Mouse (Mus musculus) naive thymus-derived CD4-positive, alpha-beta T cell, adult 2 months (primary cell): ENCODE results near the gene Zfp276.
"Not testable (repeated sequence)": the region's sequence is repeated elsewhere in the genome, so short reads cannot be mapped to it uniquely, and the experiment has no call there.

Experiments
- DNase-seq: peaks from one replicate; pipeline ENCODE4 v3.0.0-alpha.2; 2011; ENCODE audit warnings: low read depth

The Zfp276 gene

DNA sequence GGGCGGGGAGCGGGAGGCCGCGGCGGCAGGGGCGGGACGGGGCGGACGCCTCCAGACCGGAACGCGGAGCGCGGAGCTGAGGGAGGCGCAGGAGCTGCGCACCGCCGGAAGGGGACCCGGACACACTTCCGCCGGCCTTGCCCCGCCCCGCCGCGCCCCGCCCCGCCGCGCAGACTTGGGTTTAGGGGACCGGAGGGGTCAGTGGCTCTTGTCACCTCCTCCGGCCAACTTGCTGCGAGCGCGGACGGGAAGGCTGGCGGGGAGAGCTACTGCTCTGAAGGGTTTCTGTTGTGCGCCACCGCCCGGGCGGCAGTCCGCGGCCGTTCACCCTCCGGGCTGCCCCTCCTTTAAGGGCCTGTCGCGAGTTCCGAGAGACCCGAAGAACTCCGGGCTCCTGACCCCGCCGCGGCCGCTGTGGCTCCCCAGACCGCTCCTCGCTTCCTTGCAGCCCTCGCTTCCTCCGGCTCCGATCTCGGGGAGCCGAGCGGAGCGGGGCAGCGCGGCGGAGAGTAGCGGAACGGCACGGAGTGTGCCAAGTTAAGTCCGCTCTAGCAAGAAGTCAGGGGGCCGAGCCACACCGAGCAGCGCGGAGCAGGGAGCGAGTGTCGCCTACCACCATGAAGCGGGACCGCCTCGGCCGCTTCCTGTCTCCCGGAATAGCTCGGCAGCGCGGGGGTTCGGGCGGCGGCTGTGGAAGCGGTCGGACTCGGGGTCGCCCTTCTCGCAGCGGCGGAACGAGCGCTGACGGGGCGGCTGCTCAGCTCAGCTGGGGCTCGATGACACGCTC, at the start of gene Zfp276, which contains the start of gene Vps9d1:
TSS of gene Zfp276 (plus strand) at position 97 of the 787 bp plus-strand sequence.
TSS of gene Vps9d1 (minus strand) at position 250 of the 787 bp plus-strand sequence.
- peak; percentile 87 for DNase-seq

DNA sequence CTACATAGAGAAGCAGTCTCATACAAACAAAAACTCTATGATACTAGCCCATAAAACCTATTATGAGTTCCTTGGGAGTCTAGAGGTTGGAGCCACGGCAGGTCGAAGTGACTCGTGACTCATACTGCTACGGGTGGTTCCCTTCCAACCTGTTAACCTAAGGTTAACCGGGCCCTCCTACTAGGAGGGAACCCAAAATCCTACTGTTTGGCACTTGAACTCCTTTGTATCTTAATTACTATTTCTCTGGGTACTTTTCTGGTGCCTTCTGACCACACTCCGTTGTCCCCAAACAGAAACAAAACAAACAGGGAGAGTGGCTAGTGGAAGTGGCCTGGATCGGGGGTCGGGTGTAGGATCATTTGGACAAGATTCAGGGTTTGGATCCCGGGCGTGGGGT, 42.1 kb upstream of the Zfp276 start:
- peak; percentile 29 for DNase-seq

DNA sequence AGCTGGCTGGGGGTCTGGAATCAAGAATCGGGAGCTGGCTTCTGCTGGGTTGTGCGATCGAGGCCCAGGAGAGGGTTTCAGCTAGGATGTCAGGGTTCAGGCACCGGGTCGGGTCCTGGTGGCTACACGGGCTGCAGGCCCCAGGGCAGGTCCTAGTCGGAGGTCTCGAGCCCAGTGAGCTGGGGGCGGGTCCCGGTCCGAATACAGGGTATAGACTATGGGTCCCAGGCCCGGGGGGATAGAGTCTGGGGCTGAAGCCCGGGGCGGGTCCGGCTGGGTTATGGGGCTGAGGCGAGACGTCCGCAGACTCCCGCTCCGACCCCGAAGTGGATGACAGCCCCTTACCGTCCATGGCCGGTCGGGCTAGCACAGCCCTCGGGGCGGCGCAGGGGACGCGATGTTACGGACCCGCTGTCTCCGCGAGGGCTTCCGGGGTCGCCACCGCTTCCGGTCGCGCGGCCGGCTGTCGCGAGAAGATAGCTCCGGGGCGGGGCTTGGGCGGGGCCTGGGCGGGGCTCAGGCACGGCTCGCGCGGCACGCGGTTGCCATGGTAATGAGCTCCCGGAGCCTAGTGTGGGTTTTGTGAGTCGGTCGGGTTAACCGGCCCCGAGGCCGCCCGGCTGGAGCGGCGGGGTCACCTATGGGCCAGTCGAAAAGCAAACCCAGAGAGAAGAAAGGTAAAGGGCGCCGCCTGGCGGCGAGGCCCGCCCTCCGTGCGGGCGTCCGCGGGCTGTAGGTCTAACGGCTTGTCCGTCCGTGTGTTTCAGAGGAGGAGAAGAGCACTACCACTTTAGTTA, 41.5 kb upstream of the Zfp276 start, which contains the start of the genes Chmp1a and Spata33:
TSS of gene Chmp1a (minus strand) at position 443 of the 797 bp plus-strand sequence.
TSS of gene Spata33 (plus strand) at position 512 of the 797 bp plus-strand sequence.
- DNase-seq, result peak; percentile 94

DNA sequence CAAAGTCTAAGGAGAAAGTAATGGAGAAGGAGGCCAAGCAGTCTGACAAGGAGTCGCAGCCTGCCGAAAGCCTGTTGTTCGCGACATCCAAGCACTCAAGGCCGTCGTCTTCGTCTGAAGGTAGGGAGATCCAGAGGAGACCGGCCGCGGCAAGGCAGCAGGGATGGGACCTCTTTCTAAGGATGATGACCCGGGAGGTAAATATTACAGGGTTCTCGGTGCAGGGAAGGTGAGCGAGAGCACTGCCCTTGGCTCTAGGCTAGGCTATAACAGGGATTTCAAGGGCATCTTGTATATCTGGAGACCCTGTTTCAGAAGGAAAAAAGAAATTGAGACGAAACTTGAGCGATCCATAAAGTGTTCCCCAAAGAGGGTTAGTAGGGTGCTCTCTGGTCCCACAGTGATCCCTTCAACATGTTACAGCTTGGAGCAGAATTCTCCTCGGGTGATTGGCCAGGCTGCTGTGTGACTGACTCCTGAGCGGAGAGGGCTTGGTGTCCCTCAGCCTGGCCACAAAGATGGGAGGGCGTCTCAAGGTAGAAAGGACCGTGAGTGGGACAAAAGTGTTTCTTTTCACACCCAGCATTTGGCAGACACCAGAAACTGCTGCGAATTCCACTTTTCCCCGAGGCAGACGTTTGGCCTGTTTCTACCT, 40.8 kb upstream of the Zfp276 start:
- no peak for DNase-seq

DNA sequence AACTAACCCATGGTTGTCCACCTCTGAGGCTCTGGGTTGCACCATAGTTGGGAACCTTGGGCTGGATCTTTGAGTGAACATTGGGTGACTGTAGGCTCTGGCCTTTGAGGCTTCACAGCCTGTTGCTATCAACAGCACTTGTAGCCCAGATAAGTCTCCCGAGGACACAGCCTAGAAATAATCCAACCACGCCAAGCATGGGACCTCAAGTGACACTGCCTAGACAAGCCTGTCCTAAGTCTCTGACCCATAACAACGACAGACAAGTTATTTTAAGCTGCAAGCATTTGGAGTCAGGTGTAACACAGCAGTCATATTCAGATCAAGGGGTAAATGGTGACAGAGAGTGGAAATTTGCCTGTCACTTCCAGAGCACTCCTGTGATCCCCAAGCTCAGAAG, 38.6 kb upstream of the Zfp276 start:
- DNase-seq, result no peak

DNA sequence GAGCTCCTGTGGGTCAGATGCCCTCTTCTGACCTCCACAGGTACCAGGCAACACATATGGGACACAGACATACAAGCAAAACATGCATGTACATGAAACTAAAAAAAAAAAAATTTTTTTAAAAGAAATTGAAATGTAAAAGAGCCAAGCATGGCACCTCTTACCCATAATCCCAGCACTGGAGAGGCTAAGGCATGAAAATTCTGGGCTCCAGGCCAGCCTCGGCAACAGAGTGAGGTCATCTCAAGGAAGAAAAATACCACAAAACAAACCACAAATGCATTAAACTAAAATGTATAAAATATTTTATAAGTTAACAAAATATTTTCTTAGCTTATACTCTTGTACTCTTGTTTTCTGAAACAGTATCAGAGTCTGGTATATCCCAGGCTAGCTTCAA, 33.1 kb upstream of the Zfp276 start:
- no peak for DNase-seq

DNA sequence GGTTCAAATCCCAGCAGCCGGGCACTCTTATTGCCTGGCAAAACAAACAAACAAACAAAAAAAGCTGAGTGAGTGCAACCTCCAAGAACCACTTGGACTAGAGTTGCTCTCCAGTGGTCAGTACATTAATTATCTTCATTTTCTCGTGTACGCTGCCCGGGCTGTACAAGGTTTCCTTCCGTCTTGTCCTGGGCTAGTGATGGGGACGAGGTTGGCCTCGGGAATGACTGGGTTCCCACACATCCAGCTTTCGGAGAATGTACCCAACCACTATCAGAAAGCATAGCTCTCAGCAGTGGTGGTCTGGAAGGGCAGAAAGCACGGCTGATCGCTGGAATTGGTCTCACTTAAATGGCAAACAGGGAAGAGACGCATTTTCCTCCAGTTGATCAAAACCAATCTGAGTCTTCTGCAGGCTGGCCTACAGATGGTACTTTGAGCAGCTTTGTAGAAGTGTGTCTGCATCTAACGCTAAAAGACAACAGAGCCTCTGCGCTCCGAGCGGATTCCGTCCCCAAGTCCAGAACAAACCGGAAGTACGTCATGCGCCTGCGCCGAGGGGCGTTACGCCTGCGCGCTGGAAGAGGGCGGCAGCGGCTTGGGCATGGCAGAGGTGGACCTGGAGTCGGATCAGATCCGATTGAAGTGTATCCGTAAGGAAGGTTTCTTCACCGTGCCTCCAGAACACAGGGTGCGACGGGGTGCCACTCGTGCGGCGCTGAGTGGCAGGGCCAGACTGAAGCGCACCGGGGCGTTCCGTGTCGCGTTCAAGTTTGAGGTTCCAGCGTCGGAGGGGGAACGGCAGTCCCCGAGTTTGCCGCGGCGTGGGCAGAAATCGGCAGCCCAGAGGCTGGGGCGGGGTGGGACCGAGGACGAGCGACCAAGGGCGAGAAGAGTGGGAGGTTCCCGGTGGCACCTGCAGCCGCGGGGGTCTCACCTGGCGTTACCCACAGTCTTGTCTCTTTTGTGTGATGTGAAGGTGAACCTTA, 29.4 kb upstream of the Zfp276 start, which contains the start of gene Cdk10:
TSS of gene Cdk10 (plus strand) at position 565 of the 989 bp plus-strand sequence.
- DNase-seq, result peak; percentile 93

DNA sequence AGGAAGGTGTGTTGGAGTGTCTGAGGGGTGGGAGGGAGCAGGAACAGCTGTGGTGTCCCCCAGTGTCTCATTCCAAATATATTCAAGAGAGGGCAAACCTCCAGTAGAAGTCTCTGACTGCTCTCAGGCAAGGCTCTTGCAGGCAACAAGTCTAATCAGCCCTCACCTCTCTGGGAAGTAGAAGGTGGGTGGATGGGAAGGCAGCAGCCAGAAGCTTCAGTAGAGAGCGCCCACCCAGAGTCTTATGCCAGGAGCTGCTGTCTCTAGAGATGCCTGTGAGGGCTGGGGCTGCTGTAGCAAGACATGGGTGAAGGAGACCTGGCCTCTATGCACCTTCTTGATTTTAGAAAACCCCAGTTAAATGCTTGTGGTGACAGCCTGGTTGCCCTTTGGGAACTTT, 25.6 kb upstream of the Zfp276 start:
- no peak for DNase-seq

DNA sequence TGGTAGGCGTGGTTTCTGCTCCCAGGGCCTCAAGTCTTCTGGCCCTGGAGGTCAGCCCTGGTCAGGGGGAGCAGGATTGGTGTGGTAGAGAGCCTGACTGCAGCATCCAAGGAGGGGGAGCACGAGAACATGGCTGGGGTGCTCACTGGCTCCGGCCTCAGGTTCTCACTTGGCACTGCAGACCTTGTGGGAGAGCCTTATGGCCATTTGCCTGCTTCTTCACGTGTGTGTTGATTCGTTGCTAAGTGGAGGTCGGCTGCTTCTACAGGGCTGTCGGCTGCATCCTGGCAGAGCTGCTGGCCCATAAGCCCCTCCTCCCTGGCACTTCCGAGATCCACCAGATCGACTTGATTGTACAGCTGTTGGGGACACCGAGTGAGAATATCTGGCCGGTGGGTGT, 23.7 kb upstream of the Zfp276 start:
- not testable (repeated sequence) for DNase-seq

DNA sequence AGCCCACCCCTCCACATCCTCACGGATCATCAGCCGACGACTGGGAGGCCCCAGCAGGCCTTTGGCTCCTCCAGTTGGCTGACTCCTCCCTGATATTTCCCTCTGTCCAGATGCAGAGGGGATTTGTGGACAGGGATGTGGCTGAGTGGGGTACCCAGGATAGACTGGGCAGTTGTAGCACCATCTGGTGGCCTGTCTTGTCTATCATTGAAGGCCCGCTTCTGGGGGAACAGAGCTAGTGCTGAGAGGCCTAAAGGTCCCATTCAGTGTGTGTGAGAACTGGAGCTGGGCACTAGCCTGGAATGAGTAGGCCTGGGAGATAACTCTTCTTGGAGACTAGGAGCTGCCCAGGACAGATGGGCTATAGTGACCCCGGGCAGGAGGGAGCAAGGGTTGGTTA, 22.3 kb upstream of the Zfp276 start:
- no peak for DNase-seq

DNA sequence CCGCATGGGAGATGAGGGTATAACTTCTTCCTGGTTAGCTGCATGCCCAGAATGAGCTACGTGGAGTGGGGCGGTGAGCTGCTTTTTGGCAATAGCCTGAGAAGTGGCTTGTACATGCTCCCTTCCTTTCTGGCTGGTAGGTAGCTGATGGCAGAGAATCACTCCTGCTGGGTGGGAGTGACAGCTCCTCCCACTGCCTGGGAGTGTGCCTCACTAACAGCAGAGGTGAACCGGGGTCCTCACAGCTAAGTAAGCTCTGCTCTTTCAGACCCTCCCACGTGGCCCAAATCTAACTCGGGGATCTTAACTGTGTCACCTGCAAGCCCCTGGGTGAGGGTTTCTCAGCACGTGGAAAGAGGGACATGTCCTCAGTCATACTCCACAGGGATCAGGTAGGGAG, 21.4 kb upstream of the Zfp276 start:
- no peak for DNase-seq

DNA sequence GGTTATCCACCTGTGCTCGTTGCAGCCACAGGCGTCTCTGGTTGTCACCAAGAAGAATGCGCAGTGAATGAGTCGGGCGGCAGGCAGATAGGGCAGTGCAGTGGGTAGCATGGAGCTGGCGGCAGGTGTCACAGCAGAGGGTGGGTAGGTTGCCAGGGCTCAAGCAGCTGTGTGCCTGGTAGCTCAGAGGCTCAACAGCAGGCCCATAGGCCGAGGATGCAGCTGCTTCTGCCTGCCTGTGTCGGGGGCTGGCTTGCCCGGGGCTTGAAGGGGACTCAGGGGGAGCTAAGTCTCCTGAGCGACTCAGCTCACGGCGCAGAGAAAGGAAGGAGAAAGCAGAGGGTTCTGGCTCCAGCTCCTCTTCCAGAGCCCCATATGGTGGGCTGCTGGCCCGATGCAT, 20.7 kb upstream of the Zfp276 start:
- no peak for DNase-seq

DNA sequence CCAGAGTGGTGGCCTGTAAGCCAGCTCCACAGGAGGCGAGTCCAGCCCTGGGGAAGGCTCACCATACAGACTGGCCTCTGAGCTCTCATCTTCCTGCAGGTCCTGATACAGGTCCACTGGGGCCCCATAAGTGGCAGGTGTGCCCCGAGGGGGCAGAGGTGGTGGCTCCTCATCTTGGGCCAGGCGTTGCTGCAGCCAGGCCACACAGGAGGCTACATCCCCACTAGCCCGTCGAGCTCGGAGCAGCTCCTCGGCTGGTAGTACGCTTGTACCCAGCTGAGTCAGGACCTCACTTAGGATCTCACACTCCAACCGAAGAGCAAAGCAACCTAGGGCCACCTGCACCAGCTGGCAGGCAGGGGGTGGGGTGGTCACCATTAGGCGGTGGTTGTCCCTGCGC, 20.2 kb upstream of the Zfp276 start:
- no peak for DNase-seq

DNA sequence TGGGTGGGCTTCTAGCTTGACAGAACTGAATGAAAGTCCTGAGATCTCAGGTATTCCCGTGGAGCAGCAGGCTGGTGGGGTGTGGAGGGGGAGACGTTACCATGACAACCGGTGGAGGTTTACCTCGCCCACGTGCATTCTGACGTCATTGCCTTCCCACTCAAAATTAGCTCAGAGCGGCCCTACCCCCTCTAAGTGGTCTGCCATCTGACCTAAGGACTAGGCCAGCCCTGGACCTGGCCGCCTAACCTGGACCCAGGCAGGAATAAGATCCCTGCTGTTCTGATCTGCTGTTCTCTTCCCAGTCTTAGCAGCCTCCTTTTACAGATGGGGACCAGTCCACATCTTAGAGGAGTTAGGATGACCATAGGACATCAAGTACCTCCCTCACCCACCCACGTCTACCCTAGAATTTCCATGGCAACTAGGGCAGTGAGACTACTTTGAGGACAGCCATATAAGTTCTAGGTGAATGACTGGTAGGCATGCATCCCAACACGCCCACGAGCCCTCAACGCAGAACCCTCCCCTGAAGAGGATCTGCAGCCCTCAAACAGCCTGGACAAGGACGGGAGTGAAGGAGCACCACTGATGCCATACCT, 19.0 kb upstream of the Zfp276 start:
- peak; percentile 38 for DNase-seq

DNA sequence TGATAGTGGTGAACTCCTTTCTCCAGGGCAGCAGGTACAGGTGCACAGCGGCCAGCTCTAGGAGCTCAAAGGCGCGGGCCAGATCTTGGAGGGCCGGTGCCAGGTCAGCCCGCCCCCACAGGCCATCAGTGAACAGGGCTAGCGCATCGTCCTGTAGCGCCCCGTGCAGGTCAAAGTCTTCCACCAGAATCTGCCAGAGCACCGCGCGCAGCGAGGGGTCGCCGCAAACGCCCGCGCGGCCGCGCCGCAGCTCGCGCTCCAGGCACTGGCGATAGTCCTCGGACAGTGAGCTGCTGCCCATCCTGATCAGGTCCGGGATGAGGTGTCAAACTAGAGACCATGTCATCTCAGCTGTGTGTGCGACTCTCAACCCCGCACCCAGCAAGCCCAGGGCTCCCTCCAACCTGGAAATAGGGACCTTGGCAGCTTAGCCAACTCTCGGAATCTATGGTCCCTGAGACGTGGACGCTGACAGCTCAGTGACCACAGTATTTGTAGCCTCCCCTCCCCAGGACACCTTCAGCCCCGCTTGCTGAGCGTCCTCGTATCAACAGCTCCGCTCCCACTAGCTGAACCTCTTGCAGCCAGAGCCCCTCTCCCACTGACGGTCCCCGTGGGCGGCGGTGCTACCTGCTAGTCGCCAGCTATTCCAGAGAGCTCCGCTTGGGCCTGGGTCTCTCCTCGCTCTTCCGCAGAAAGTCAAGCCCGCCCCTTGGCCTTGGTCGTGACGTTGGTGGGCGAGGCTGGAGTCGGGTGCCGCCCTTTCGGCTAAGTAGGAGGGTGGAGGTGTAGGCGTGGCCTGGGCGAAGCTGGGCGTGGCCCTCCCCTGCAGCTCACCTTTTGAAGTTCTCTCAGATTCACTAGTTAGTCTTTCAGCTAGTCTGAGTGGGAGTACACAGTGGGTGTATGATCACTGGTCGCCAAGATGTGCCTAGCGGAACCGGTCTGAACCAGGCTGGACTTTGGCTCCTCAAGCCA, 18.2 kb upstream of the Zfp276 start, which contains the start of gene Spata2l:
TSS of gene Spata2l (minus strand) at position 714 of the 978 bp plus-strand sequence.
- peak; percentile 97 for DNase-seq

DNA sequence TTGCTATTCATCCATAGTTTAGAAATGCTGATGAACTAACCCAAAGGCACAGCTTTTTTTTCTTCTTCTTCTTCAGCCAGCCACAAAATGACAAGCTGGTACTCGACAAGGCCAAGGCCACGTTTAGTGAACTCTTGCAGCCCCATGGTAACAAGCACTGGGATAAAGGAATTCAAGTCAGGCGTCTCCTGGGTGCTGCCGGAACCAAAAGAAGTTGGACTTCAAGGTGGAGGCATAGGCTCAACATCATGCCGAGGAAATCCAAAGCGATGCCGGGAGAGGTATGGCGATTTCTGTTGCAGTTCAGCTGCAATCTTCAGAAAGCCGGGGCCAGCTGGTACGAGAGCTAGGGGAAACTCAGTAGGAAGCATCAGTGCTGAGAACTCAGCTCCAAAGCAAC, 14.6 kb upstream of the Zfp276 start:
- no peak for DNase-seq

DNA sequence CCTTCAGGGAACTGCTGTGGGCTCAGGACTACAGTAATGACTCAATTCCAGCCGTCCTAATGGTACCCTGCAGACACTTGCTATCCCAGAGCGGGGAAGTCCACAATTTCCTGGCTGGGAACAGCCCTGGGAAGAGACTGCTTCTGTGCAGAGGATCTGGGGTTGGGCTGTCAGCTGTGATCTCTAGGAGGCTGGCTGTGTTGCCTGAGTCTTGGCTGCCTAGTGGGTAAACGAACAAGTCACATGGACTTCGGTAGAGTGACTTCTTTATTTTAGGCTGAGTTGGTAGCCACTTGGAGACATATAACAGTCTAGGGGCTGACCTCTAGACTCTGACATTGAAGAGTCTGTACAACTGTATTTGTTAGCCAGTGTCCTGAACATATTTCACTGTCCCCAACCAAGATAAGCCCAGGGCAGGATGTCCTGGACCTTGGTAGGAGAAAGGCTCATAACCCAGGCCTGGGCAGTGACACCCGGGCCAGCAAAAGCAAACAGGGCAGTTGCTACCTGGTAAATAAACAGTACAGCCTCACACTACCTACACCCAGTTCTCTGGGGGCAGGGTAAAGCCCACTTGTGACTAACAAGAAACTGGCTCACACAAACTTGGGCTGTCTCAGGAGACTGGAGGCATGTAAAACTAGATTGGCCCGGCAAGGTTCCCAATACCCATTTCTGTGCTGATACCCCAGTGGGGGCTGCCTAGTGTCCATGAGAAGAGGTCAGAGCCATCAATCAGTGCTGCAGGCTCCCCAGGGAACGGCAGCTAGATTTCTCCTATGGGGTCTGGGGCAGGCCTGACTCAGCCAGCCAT, 11.7 kb upstream of the Zfp276 start:
- no peak for DNase-seq

DNA sequence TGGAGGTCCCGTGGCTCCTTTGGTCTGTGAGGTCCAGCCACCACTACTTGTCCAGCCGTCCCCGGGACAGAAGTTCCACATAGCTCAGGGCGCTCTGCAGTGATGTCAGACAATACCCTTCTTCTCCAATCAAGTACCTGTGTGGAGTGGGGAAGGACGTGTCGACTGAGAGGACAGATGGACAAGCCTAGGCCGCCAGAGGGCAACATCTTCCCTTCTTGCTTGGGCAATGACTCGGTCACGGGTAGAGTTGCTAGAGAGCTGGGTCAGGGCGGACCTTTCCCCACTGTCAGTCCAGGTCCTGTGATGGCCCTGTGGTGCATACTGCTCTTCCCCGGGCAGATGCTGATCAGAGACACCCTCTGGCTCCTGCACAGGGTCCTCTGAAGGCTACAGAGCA, 10.9 kb upstream of the Zfp276 start:
- DNase-seq, result no peak

DNA sequence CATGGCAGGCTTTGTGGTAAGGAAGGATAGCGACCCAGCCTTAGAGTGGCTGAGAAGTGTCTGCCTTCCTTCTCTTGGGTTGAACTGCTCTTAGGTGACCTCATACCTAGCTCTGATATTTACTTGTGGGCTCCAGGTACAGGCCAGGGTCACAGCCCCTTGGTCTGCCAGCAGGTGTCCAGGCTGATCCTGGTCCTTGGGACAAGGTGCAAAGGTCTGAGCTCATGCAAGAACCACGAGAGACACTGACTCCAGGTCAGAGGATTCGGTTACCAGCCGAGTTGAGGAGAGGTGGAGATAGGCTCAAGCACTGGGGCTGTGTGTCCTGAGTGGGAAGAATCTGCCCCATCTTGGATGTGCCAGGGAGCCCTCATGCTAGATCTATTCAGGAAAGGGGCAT, 9.6 kb upstream of the Zfp276 start:
- DNase-seq, result no peak
